Mouse (Mus musculus) lung, postnatal 4 days (tissue): ENCODE results near the gene Soat2.

ENCODE experiments used
- DNase-seq, 2 experiments: peaks; one replicate each; pipeline ENCODE4 v3.0.0; 2021

The Soat2 gene

DNA sequence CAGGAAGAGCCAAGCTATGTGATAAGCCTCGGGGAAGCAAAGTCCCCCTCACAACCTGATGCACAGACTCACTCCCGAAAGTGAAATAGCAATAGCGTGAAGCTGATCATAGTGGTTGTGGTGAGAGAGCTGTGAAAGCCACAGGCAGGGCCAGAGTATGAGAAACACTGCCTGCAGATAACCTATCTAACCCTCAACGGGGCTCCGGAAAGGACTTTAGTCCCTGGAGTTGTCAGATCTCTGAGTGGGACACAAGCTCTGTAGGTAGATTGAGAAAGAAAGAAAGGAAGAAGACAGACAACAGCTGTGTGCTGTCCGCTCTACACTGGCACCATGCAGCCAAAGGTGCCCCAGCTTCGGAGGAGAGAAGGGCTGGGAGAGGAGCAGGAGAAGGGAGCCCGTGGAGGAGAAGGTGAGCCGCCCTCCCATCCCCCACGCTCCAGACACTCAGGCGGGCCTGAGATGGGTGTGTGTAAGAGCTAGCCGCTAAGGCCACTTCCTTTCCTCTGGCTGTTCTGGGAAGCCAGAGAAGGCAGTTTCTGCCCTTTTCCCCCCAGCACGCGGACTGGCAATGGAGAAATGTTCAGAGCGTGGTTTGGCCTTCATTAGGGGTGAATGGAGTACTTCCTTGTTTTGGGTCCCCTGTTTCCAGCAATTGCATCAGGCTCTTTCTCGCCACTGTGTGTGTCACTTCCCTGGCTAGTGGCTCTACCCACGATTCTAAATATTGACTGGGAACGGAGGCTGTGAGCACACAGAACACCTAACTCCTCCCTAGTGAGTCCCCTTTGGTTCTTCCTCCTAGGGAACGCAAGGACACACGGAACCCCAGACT lies at the start of gene Soat2:
Gene Soat2 (plus strand): TSS at position 226 of the 835 bp plus-strand sequence.
- peak; percentile 66 to 69 for DNase-seq

DNA sequence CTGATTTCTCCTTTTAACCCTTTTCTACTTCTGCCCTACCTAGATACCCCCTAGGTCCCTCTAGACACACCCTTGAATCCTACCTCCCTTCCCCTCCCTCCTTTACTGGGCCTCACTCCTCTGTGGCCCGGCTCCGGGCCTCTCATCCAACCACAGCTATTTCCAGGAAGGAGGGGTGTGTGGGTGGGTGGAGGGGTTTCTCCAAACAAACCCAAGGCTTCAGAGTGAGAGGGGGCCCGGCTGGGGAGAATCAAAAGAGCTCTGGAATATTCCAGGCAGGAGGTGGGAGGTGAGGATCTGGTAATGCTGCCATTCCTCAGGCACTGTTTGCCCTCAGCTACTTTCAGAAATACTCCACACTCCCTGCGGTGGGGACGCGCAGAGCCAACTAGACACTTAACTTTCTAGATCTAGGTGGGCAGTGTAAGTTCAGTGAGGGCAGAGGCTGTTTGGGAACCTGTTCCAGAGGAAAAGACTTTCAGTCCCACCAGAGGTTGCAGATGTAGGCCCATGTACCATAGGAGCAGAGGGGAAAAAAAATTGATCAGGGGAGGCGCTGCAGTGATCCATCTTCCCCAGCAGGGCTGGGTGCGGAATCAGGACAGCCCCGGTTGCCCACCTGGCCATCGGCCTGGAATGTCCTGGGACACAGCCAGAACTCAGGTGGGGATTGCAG lies 49.2 kb upstream of the Soat2 start:
- peak; percentile 60 to 85 for DNase-seq

DNA sequence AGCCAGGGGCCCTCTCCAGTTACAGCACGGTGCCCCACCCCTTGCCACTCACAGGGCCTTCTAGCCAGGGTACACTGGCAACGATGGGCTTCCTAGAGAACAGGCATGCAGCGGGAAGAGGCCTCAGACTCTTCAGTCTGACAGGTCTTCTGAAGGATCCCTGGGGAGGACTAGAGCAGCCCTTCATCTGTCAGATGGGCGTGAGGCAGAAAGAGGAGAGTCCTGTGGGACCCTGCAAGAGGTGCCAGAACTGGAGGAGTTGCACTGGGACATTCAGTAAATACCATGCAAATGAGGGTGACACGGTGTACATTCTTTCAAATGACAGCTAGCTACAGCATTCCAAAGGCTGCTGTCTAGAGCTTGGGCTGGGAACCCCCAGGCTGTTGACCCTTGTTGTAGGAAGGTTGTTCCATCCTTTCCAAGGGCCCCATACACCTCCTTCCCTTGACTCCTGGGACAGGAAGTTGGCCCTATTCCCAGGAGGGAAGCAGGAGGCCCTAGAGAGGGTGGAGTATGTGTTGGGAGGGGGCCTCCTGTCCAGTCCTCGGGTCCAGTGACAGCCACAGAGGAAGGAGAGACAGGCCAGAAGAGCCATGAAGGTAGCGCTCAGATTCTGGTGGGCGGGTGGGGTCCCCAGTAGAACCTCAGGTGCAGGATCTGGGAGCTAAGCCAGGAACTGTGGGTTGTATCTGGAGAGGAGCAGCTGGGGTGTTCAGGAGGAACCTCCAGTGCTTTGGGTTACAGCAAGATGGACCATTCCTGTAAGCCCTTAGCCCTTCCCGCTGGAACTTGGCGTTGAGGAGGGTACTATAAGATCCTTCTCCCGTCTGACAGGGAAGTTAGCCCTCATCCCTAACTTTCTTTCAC lies 48.4 kb upstream of the Soat2 start:
- DNase-seq, result peak; percentile 76 to 86

DNA sequence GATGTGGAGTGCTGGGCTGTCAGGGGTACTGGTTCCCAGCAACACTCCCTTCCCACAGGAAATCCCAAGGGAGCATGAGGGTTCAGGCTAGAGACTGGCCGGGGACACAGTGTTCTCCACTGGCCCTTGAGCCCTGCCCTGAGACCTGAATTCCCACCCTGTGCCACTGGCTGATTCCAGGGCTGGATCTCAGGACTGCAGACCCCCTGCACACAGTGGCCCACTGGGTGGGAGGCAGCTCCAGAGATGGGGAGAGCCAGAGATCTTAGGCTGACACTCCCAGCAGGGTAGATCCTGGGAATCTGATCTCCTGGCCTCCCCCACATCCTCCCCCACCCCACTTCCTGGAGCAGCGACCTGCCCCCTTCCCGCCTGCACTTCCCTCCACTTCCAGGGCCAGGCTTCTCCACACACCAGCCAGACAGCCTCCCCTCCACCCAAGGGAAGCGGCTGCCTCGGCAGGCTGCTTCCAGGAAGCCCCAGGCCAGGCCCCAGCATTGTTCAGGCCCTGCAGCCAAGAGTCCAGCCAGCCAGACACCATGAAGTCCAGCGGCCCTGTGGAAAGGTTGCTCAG lies 47.7 kb upstream of the Soat2 start:
- DNase-seq, result peak; percentile 81 to 89

DNA sequence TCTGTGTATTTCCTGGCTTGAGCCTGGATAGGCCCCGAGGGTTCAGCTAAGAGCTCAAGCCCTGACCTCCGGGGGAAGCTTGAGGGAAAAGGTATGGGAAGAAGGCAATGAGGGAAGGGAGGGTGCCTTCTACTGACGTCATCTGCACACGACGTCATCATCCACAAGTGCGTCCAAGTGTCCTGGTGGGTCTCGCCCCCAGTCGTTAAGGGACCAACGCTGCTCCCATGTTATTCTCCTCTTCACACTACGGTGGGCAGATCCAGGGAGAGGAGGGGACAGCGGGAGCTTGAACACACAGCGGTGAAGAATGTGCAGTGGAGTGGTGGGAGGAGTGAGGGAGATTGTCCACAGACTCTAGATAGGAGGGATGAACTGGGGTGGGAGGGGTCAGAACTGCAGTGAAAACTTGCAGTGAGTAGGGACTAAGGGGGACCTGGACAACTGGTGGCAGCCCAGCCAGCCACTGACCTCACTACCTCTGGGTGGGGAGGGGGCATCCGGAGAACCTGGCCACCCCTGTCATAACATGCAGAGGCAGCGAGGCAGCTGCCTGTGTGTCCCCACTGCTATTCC lies 46.9 kb upstream of the Soat2 start:
- DNase-seq, result peak; percentile 71 to 76

DNA sequence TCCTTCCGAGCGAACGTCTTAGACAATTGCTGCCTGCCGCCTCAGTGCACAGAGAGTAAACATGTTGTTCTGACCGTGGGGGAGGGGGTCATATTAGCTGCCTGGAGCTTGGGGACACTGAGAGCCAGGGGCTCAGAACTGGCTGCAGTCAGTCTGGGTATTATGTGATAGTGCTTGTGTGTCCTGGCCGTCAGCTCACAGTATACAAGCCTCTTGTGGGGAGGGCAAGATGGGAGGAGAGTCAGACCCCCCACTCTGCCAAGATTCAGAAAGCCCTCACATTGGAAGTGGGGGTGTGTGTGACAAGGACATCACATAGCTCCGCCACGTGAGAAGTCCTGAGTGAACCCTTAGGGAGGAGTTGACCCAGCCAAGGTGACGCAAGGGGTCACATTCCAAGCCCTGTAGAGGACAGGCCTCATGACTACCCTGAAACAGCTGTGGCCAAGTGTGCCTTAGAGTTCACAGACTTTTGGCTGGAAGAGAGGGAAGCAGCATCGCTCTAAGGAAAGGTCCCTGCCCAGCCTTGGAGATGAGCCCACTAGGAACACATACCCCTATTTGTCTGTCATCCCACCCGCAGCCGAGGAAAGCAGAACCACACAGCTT lies 46.3 kb upstream of the Soat2 start:
- peak; percentile 78 to 92 for DNase-seq

DNA sequence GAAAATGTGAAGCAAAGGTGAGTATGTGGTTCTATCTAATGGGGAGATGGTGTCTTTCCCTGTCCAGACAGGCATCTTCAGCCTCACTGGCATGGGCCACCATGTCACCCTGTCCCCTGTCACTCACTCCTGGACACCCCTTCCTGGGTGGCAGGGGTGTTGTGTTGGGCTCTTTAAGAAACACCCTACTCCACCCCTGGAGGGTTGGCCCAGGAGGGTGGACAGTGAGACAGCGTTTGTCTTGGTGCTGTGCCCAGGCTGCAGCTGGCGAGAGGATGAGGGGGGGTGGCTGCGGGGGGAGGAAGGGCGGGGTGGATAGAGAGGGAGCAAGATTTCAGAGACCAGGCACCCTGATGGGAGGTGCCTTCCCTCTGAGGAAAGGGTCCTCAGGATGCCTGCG lies 45.0 kb upstream of the Soat2 start:
- DNase-seq, result peak; percentile 82 to 89

DNA sequence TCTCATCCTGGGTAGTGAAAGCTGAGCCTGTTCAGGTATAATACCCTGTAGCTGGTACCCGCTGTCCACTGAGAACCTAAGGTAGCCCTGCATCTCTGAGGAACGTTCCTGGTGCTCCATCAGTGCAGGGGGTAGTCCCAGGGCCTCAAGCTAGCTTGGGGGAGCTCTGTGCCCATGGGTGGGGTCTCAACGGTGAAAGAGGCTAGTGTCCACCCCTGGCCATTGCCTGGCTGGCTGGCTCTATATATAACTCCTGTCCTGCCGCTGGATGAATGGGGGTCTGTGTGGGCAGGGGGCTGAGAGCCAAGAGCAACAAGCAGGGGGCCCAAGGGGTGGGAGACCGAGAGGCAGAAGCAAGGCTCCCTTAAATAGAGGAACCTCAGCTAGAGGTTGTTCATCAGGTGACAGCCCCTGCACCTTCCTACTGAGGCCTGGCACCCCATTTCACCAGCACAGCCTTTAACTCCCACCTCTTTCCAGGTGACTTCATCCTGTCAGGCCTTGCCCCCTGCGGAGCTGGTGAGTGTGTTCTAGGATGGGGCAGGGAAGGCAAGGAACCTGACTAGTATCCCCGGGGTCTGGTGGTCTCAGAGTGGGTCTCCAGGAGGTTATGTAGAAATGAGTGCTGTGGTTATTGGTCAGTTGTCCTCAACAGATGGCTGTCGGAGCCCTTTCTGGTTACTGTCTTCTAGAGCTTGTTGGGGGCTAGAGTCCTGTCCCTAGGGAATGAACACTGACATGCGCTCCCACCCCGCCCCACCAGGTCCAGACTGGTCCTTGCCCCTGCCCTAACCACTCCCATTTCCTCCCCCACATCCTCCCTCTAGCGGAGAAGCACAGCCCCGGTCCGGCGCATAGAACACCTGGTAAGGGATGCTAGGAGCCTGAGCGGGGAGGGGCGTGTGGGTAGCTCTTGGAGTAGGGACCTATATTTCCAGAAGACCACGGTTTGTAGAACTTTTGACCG lies 44.3 kb upstream of the Soat2 start:
- peak in 1 of 2 experiments; percentile 47 for DNase-seq

DNA sequence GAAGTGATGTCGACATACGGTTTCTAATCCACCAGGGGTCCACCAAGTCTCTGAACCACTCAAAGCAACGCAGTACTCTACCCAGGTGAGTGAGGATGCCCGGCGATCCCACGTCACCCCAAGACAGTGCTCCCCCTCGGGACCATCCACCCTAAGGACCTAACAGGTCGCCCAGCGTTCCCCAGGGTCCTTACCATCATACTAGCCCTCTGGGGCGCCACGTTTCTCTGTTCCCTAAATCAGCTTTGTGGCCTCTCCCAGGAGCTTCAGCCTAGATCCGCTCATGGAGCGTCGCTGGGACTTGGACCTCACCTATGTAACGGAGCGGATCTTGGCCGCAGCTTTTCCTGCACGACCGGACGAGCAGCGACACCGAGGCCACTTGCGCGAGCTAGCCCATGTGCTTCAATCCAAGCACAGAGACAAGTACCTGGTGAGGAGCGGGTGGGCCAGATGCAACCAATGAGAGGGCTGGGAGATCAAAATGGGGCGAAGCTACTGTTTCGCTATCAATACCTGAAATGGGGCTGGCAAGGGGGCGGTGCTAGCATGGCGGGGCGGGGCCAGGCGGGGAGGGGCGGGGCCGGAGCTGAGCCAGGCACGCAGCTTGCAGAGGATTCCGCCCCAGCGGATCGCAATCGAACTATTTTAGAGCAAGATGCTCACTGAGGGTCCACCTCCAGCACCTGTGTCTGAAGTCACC lies 43.4 kb upstream of the Soat2 start:
- DNase-seq, result peak in 1 of 2 experiments; percentile 51

DNA sequence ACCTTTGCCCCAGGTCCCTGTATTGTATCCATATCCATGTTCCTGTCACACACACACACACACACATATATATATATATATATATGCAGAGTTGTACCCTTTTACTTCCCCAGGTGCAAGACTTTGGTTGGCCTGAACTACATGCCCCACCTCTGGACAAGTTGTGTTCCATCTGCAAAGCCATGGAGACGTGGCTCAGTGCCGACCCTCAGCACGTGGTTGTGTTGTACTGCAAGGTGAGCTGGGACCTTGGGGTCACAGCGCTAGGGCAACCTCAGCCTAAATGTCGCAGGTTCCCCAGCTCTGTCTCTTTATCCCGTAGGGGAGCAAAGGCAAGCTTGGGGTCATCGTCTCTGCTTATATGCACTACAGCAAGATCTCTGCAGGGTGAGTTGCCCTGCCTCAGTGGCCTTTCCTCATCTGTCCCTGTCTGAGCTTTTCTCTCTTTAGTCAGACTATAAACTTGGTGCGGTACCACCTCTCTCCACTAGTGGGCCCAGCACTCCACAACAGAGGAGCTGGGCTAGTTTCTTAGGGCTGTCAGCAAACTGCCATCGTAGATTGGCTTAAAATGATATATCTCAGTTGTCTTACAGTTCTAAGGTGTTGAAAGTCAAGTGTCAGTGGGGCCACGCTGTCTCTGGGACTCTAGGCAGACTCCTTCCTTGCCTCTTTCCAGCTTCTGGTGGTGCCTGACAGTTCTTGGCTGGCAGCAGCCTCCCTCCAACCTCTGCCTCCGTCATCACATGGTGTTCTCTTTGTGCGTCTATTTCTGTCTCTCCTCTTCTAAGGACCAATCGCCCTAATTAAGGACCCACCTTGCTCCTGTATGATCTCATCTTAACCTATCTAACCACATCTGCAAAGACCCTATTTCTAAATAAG lies 42.4 kb upstream of the Soat2 start:
- DNase-seq, result peak; percentile 58 to 81

DNA sequence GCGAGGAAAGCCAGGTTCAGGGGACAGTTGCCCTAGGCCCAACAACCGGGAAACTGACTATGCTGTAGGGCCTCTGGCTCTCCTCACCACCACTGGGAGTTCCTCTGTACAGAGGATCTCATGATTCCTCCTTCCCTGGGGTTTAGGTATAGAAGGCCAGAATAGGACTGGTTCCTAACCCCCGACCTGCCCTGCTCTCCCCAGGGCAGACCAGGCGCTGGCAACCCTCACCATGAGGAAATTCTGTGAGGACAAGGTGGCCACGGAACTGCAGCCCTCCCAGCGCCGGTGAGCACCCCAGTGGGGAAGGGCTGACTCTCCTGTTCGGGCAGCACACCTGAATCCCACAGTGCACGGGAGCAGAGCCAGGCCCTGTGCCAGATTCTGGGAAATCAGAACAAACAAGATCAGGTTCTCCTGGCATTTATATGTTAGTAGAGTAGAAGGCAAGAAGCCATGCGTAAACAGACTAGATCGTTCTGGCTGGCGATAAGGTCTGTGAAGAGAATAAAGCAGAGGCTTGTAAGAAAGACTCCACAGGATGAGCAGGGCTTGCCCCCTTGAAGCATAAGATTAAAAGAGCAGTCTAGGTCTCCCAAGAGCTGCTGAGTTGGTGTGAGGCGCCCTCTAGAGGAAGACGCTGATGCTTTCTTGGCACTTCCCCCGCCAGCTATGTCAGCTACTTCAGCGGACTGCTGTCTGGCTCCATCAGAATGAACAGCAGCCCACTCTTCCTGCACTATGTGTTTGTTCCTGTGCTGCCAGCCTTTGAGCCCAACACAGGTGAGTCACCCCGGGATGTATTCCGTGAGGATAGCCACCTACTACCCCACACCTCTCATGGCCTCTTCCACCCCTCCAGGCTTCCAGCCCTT lies 41.4 kb upstream of the Soat2 start:
- DNase-seq, result peak; percentile 87 to 90

DNA sequence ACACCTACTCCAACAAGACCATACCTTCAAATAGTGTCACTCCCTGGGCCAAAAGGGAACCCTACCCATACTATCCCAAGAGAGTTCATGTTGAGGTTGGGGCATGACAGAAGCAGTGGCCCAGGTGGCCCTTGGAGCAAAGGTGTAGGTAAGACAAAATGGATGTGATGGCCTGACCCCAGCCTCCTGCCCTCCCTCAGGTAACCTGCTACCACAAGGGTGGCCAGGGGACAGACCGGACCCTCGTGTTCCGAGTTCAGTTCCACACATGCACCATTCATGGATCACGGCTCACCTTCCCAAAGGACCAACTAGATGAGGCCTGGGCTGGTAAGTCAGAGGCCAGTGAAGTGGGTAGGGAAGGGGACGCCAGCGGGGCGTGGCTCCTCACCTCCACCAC lies 40.1 kb upstream of the Soat2 start:
- no peak for DNase-seq

DNA sequence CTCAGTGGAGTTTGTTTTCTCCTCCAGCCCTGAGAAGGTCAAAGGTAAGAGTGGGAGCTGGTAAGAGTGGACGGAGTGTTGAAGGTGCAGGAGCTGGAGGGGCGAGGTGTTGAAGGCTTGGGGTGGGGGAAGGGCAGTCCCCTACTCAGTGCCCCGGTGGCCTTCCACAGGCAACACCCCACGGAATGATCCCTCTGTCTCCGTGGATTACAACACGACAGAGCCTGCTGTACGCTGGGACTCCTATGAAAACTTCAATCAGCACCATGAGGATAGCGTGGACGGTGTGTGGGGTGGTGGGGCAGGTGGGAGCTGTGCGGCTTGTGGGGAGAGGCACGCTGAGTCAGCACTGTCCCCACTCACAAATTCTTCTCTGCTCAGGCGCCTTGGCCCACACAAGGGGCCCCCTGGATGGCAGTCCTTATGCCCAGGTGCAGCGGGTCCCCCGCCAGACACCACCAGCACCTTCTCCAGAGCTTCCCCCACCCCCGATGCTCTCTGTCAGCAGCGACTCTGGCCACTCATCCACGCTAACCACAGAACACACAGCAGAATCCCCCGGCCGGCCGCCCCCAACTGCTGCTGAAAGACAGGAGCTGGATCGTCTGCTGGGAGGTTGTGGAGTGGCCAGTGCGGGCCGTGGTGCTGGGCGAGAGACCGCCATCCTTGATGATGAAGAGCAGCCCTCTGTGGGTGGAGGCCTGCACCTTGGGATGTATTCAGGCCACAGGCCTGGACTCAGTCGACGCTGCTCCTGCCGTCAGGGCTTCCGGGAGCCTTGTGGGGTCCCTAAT lies 39.4 kb upstream of the Soat2 start:
- no peak for DNase-seq

DNA sequence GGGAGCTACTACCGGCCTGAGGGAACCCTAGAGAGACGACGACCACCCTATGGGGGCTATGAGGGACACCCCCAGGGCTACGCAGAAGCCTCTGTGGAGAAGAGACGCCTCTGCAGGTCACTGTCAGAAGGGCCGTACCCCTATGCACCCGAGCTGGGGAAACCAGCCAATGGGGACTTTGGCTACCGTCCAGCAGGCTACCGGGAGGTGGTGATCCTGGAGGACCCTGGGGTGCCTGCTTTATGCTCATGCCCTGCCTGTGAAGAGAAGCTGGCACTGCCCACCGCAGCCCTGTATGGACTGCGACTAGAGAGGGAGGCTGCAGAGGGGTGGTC lies 38.9 kb upstream of the Soat2 start:
- DNase-seq, result no peak

DNA sequence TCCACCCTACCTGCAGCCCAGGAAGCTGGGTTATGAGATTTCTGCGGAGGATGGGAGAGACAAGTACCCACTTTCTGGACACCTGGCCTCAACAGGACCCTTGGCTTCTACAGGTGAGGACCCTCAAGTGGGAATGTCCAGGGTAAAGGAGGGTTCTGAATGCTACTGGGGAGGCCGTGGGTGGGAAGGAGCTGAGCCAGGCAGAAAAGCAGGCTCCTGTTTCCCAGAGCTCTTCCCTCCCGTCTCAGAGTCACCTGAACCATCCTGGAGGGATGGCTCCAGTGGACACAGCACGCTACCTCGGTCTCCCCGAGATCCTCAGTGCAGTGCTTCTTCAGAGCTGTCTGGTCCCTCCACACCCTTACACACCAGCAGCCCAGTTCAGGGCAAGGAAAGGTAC lies 38.1 kb upstream of the Soat2 start:
- no peak for DNase-seq

DNA sequence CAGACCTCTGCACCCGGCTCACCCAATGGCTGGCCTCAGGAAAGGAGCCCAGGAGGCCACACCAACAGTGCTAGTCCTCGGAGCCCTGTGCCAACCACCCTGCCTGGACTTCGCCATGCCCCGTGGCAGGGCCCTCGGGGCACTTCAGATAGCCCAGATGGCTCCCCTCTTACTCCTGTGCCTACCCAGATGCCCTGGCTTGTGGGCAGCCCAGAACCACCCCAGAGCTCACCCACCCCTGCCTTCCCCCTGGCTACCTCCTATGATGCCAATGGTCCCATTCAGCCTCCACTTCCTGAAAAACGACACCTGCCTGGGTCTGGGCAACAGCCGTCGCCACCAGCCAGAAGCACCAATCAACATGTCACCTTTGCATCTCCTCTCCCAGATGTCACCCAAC lies 37.5 kb upstream of the Soat2 start:
- DNase-seq, result no peak

DNA sequence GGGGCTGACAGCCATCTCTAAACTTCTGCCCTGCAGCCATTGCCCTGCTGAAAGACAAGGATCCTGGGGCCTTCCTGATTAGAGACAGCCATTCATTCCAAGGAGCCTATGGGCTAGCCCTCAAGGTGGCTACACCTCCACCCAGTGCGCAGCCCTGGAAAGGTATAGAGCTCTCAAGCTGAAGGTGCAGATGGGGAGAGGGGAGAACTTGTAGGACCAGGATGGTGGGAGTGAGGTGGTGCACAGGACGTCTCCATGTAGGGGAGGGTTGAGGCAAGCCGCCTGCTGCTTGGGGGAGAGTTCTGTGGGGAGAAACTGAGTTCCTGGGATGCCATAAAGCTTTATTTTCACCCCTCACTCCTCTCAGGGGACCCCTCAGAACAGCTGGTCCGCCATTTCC lies 36.7 kb upstream of the Soat2 start:
- DNase-seq, result no peak
